Mouse (Mus musculus) CD4-positive, CD25-positive, alpha-beta regulatory T cell, adult 2 months (primary cell): ENCODE results near the gene Edem3.
"Not testable (repeated sequence)": the region's sequence is repeated elsewhere in the genome, so short reads cannot be mapped to it uniquely, and the experiment has no call there.

Experiments
- DNase-seq: peaks from one replicate; pipeline ENCODE4 v3.0.0-alpha.2; 2012; ENCODE audit warnings: low read depth, low spot score

The Edem3 gene

DNA sequence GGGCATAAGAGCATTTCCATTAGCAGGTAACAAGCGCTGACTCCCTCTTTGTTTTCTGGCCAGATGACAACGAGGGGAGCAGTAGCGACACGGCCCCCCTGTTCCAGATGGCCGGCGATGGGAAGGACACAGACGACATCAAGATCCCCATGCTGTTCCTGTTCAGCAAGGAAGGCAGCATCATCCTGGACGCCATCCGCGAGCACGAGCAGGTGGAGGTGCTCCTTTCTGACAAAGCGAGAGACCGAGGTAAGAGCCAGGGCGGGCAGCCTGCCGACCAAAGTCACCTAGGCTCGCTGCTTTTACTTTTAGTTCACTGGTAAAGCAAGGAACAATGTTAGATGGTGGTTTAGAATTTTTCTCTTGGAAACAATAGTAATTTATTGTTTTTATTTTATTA, 56.3 kb downstream of the Edem3 start:
- DNase-seq, result no peak

DNA sequence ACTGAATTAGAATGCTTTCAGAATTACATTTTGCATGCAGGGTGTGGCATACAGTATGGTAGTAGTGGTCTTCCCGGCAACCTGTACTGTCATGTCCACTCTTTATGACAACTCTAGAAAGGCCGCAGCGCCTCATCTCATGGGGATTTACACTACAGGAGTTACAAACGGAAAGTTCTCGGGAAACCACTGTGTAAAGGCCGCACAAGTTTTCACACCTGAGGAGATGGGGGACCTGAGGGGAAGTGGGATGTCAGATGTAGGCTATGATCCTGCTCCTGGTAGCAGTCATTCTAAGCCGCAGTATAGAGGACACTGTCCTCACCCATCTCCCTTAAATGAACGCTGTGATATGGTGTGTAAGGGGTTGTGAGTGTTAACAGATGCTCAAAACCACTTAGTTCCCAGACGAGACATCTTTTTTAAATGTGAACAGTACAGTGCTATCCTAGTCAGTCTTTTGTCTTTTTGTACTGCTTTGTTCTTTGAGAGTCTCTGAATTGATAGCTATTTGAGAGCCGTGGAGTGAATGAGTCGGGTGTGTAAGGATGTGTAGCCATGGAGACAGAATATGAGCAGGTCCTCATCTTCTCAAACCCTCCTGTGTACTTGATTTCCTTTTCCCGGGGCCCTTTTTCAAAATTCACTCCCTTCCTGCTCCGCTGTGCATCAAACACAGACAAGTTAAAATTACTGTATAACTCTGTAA, 57.0 kb downstream of the Edem3 start:
- DNase-seq, result no peak

DNA sequence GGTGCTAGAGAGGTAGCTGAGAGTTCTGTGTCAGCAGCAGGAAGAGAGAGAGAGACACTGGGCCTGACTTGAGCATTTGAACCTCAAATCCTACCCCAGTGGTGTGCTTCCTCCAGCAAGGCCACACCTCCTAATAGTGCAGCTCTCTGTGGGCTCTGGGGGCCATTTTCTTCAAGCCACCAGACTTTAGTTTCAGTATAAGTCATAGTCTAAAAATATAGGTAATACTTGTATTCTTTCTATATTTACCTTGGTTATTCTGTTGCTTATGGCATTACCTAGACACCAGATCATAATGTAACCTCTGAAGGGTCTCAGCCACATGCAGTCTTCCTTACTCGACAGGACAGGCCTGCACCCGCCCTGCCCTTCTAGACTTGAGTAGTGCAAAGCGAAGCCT, 60.9 kb downstream of the Edem3 start:
- no peak for DNase-seq

DNA sequence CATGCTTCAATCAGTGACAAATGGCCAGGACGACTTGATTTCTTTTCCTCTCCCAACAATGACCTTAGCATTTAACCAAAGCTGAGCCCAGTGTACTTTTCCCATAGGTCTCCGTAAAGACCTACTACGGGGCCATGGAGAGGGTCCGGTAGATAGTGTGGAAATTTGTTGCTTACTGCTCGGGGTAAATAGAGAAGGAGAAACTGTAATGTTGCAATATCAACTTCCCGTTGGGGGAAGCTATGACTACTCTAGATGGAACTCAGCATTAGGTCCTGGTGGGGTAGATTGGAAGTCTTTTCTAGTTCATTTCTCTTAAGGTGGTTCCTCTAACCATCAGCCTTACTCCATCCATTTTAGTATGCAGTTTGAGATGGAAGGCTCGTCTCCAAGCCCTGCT, 64.0 kb downstream of the Edem3 start:
- DNase-seq, result no peak

DNA sequence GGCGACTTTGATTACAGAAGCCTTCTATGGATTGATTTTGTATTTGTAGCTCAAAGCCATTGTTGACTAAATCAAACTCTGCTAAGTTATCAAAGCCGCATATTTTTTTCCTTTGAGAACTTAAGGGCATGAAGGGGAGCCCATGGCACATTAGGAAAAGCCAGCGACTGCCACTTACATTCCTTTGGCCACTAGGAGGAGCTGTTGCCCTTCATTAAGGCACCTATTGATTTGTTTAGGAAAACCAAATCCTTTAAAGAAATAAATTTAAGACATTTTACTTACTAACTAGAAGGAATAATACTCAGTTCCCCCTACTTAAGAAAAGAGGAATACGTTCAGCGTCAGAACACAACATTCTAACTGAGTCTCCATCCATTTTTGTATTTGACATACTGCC, 65.3 kb downstream of the Edem3 start:
- DNase-seq, result peak; percentile 81

DNA sequence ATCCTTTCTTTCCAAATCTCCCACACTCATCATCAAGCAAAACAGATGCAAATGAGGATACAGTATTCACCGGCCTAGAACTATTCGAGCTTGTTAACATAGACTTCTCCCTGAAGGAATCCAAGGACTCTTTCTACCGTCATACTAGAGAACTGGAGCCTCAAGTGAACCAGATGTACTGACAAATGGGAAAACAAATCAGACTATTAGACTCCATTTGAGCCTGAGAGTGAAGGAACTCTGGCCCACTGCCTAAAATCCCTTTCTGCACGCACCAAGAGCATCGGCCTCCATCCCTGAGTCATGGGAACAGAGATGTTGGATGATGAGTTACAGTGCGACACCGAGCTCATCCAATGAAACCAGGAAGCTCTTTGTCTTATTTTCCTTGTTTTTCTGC, 69.9 kb downstream of the Edem3 start:
- DNase-seq, result no peak

DNA sequence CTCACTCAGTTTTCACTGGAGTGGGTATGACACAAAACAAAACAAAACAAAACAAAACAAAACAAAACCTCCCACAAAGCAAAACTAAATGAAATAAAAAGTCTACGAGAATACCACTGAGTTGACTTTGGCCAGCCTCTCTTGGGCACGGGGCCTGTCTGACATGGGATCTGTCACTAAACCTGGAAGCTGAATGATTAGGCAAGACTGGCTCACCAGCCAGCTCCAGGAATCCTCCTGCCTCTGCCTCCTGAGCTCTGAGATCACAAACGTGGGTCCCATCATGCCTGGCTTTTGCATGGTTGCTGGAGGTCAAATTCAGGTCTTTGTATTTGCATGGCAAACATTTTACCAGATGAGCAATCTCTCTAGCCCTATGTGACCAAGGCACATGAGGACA, 76.6 kb downstream of the Edem3 start:
- no peak for DNase-seq

DNA sequence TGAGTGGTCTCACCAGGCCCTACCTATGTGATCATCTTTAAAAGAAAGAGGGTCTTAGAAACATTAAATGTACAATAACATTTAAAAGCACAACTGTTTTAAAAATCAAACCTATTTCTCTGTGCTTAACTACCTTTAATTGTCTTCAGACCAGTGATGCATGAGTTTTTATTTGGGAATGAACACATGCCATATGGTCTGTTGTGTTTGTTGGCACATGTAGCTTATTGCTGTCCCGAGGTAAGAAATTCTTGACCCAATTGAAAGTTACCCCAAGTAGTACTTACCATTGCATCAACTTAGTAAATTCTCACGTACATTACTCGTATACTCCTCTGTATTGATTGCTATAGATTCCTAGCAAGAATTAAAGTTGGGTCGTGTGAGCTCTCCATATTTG, 80.1 kb downstream of the Edem3 start:
- DNase-seq, result no peak

DNA sequence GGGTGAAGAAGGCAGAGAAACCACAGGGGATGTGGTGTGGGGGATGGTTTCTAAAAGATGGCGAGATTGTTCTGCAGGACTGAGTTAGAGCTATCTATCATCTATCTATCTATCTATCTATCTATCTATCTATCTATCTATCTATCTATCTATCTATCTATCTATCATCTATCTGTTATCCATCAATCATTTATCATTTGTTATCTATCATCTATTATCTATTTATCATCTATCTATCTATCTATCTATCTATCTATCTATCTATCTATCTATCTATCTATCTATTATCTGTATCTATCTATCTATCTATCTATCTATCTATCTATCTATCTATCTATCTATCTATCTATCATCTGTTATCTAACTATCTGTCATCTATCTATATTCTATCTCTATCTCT, 85.2 kb downstream of the Edem3 start:
- not testable (repeated sequence) for DNase-seq

DNA sequence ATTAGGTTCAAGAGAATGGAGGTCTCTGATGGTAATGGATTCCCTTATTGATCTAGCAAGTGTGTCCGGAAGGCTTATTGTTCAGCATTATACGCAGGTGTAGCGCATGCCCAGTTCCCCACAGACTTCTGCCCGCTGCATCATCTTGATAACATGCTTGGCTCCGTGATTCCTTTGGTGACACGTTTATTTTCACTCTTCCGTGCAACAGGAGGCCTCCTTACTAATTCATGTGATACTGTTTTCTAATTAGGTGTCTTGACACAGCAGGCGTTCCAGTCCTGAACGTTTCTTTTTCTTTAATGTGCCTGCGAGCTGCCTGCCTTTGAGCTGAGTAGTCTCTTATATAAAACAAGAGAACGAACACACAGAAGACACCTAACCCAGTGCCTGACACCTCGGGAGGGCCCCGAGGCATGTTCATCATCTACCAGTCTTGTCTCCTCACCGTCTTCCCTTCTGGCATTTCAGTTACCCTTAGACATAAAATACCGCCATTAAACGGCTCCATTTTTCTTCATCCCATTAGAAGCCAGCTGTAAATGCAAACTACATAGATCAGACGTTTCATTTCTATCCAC, 90.2 kb downstream of the Edem3 start:
- no peak for DNase-seq

DNA sequence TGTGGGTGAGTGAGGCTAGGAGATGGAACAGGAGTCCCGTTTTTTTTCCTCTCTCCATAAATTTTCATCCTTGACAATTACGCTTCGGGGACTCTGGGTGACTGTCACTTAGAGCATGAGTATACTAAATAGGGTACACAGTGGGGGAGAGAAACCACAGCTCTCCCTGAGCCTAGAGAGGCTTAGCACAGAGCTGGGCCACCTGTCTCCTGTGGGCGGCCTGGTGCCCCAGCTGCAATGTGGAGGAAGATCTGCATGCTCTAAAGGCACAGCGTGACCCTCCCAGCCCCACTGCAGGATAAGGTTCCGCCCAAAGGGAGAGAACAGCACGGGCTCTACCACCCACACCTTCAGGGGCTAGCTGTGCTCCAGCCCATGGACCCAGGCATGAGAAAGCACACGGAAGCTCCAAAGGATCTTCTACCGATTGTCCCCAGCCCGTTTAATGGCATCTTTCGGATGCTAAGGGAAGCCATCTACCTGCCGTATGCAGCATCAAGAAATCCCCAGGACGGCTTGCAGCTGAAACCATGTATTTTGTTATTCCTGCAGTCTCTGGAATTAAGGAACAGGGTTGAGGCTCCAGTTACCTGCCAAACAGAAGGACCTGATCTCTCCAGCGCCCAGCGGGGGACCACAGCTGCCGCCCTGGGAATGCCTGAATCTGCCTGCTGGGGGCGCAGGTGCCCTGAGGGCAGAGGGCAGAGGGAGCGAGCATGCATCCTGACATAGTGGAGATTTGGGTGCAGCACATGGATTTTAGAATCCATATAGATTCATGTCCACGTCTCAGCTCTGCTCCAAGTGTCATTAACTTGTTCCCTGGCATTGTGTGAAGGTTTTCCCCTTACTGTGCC, 91.0 kb downstream of the Edem3 start:
- DNase-seq, result peak; percentile 6

DNA sequence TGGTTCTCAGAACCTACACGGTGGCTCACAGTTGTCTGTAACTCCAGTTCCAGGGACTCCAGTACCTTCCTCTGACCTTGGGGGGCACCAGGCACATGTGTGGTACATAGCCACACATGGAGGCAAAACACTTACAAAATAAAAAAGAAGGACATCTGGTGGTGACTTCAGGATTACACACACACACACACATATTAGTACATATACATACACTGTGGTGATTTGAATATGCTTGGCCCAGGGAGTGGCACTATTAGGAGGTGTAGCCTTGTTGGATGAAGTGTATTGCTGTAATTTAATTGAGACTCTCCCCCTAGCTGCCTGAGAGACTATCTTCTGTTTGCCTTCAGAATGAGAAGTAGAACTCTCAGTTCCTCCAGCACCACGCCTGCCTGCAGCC, 93.1 kb downstream of the Edem3 start:
- no peak for DNase-seq

DNA sequence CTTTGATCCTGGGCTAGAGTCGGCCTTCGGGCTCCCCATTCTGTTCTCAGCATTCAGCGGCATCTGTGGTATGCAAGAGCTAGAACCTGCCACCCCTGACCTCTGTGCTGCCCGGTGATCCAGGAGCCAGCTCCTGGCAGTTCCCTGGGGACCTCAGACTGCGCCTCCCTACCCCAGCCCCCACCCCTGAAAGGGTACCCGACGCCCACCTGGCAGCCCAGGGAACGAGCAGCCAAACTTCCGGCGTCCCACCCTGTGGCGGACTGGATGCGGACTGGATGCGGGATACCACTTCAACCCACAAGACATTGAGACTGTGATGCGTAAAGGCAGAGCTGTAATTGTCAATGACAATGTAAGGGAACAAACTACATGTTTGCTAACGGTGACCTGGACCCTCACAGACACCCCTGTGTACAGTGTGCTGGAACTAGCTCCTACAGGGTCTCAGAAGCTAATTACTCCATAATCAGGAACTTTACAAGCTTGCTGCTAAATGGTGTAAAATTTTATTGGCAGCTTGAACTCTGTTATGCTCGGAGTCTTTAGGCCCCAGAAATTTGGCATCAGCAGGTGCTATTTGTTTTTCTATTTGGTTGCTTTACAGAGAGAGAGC, 94.9 kb downstream of the Edem3 start:
- DNase-seq, result no peak

DNA sequence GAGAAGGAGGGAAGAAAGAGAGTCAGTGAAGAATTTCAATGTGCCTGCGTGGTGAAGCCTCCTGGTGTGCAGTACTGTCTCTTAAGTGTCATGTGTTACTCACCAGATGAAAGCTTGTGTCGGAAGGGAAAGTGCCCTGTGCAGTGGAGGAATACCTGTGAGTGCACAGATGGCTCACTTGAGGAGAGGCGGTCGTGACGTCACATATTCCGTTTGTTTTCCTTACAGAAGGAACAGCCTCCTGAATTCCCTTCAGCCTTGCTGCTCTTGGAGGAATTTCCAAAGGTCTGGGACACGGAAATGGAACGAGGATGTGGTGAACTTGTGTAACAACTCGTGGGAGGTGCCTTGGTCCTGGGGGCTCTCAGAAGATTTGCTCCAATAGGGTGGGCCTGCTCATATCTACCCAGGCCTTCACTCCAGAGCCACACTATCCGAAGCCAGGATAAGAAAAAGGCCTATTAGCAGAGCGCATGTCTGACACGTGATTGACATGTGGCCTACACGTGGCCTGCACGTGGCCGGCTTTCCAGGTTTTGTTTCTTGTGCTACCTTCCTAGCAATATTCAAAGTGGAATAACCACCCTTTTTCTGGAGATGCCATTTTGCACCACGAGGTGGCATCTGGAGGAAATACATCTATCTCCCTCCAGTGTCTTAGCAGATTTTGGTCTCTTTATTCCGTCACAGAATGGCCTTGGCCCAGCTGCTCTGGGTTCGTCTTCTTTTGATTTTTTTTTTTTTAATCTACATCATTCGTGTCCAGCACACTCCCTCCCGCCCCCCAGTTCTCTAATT, 96.1 kb downstream of the Edem3 start:
- no peak for DNase-seq

DNA sequence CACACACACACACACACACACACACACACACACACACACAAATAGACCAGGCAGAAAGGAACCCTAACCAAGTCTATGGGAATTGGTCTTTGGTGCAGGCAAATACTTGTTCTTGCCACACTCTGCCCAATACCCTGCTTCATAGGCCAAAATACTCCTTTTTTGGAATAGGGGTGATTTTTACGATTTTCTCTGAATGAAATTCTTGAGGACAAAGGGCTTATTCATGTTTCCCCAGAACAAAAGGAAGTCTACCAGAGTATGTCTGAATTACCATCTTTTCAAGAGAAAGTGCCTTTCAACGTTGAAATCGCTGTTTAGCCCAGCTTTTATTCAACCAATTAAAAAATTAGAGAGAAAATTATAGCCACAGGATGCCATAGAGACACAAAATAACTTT, 96.8 kb downstream of the Edem3 start:
- DNase-seq, result no peak

DNA sequence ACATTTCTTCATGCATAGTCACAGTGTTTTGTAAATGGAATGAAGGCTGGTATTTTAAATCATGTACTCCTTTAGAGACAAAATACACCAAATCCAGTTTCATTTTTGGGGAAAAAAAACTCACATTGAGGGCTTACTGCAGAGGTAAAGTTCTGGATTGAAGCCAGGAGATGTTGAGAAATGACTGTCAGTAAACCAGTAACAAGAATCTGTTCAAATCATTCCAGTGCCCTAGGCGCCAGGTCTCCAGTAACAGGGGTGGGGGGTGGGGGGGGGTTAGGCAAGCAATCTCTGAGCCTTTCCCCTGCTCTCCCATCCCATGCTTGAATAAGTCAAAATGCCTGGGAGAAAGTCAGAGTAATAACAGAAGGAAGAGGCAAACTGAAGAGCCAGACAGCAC, 100.4 kb downstream of the Edem3 start:
- no peak for DNase-seq

DNA sequence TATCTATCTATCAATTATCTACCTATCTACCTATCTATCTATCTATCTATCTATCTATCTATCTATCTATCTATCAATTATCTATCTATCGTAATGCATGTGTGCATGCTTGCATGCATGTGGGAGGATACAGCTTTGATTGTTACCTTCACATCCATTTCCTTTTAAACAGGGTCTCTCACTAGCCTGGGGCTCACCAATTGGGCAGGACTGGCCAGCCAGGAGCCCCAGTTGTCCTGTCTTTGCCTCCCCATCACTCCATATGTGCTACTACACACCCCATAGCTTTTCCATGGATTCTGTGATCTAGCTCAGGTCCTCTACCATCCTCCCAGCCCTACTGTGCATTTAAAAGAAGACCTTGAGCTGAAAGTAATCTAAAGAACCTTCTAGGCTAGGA, 103.3 kb downstream of the Edem3 start:
- no peak for DNase-seq

DNA sequence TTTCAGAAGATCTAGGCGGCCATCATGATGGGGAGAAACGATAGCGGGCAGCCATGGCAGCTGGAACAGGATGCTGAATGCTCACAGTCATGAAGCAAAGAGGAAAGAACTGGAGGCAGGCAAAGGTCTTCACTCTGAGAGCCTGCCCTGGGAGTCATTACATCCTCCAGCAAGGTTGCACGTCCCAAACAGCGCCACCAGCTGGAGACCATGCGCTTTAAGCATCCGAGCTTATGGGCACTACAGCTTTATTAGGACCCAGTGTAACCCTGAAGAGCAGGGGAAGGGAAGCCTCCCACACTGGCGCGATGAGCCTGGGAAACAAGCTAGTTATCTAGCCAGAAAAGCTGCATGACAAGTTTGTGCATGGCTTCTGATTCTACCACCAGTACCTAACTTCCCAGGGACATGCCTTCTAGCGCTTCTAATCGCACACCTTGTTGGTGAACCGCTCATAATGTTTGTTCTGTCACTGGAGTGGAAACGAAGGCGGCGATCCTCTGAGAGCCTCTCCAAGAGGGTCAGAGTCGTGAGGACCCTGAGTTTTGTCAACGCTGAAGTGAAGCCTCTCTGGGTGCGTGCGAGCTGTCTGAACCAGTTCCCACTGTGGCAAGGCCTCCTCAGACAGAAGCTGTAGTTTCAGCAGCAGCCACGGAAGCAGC, 106.3 kb downstream of the Edem3 start:
- peak; percentile 3 for DNase-seq

DNA sequence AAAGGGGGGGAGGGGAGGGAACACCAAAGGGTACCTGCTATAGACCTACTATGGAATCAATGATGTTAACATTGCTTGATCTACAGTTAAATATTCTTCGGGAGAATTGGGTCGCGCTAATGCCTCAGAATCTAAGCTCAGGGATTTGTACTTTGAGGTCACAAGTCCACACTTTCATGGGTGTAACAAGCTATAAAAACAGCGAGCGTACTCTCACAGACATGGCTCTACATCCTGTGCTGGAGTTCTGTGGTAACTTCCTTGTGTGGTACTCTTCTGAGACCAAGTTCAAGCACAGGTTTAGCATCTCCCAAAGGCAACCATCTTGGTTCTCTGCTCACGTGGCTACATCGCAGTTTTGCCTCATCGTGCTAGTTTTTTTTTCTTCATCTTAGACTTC, 106.9 kb downstream of the Edem3 start:
- no peak for DNase-seq

DNA sequence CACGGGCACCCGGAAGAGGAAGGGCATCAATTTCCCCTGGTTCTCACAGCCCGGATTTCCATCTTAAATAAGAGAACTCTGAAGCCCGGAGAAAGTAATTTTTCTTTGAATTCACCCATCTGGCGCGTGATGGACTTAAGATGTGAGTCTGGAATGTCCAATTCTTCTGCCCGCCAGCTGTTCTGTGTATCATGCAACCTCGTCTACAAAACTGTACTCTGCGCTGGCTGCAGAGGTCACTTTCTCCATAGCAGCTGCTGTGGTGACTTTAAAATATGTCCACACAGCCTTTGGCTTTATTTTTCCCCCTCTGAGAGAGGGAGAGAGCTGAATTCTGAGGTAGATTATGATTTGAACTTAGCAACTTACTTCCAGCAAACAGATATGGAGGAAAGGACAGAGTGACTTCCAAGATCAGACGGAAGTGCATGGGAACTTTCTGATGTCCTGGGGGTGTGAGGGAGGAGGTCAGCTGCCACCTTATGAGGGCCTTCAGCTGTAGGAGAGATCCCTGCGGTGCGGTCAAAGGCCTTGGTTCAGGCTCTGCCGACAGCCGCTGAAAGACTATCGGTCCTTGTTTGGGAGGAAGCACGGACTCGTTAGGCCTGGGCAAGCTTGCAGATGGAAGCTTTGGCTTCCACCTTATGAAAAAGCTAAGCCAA, 108.1 kb downstream of the Edem3 start:
- DNase-seq, result no peak

DNA sequence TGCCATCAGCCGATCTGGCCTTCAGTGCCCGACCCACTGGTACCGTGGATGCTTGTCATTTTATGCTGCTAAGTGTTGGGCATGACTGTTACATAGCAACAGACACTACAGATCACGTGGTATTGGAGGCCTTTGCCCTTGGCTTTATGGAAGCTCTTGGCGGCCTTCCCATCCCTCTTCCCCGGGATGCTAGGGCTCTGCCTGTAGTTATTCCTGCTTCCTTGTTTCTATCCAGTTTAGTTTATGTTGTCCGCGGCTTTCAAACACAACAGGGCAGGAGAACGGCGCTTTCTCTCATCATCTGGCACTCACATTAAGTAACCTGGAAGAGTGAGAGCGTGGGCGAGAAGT, 108.6 kb downstream of the Edem3 start:
- no peak for DNase-seq
